Mouse (Mus musculus) liver, embryonic 14.5 days (tissue): ENCODE measurements around the gene Egr4.

ENCODE experiments used
- CTCF ChIP-seq: IDR thresholded peaks from 2 replicates; pipeline ENCODE4 v1.5.1; 2016; ENCODE audit warnings: antibody characterized with exemption, low read depth, control low read depth
- EP300 ChIP-seq: IDR thresholded peaks from 2 replicates; pipeline ENCODE4 v1.6.1; 2016; ENCODE audit warnings: antibody characterized with exemption, low read depth

DNA sequence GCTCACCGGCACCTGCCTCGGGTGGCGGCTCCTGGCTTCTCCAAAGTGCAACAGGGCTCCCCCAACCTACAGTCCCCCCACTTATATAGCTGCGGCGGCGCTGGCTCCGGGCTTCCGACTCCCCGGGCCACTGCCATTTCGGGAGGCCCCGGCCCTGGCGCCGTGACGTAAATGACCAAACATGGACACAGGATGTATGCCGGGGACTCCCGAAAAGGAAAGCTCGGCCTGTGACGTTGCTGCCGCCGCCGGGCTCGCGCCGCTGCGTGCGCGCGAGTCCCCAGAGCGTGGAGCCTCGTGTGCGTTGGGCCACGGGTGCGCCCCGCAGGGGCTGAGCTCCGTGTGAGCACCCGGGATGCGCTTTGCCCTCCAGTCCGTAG is at the start of gene Egr4:
- TF ChIP-seq CTCF (no peak), EP300 (no peak)
